Mouse (Mus musculus): ENCODE results near the gene Gm26741.

The Gm26741 gene

DNA sequence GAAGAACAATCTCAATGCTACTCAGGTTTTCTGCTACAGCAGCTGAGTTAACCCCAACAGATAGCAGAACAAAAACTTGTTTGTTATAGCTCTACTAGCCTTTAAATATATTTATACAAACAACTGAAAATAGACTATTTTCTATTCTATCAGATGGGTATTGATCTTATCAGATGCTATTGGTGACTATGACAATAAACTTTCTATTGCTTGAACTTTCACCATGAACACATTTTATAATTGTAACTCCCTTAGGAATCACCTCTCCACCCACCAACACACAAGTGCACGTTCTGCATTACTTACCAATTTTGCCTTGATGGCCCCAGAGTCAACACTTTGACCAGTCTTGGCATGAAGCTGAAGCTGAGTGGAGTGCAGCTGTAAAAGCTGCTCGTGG, at the start of gene Gm26741:
Gene Gm26741, plus strand, starts transcription at position 301 of the 400 bp plus-strand sequence.
- no peak for DNase-seq (ENCODE audit: low read depth, low spot score)

DNA sequence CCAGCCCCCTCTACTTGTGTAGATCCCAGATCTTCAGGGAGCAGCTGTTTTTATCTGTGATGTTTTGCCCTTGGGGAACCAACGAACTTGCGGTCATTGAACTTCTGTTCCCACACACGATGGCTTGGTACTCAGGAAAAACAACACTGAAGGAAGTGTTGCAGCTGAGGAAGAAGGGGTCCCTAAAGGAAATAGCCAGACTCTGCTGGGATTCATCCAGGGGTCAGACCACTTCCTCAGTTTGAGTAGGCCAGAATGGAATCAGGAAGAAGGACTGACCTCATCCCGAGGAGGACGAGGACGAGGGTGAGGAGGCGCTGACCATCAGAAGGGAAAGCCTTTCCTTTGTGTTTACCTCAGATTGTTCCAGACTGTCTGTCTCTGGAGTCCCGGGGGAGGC, 49.4 kb upstream of the Gm26741 start:
- DNase-seq (ENCODE audit: low read depth, low spot score) = no peak

DNA sequence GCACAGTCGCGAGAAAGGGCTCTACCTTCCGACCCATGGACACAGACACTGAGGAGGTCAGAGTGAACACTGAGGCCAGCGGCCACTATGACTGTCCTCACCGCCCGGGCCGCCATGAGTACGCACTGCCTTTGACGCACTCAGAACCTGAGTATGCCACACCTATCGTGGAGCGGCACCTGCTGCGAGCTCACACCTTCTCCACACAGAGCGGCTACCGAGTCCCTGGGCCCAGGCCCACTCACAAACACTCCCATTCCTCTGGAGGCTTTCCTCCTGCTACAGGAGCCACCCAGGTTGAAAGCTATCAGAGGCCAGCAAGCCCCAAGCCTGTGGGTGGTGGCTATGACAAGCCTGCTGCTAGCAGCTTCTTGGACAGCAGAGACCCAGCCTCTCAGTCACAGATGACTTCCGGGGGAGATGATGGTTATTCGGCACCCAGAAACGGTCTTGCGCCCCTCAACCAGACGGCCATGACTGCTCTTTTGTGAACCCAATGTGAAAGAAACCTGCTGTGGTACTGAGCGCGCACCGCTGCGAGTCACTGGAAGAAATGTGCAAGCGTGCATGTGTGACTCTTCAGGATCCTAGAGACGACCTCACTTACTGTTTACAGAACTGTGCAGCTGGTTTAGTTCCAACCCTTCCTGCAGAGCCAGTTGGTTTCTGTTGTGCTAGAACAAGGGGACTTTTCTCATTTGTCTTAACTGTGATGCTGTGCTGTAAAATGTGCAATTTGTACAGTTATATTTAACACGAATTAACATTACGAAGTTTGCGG, 38.9 kb upstream of the Gm26741 start:
- no peak for DNase-seq (ENCODE audit: low read depth, low spot score)

DNA sequence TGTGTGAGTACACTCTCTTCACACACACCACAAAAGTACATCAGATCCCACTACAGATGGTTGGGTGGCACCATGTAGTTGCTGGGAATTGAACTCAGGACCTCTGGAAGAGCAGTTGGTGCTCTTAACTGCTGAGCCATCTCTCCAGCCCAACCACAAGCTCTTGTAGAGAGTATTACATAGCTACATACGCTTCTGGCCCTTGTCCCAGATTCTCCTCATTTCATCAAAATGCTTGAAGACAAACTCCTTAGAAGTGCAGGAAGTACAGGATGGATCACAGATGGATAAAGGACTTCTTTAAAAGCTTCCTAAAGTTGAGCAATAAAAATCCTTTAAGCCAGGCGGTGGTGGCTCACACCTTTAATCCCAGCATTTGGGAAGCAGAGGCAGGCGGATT, 36.6 kb upstream of the Gm26741 start:
- DNase-seq (ENCODE audit: low read depth, low spot score) = peak; percentile 30

DNA sequence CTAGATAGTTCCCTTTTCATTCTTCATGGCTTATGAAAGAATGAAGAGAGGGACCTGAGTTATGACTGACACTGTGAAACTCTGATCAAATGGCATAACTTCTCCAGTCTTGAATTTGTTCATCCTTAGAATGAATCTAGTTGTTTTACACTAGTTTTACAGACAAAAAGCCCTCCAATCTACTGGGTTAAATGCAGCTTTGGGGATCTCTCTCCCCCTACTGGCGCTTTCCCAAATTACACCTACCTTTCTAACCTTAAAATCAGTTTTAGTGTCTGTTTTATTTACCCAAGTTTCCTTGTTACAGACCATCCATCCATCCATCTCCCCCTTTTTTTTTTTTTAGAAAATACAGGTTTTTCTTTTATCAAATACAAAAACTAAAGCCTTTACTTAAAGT, 27.6 kb upstream of the Gm26741 start:
- DNase-seq (ENCODE audit: low read depth, low spot score) = peak; percentile 74

DNA sequence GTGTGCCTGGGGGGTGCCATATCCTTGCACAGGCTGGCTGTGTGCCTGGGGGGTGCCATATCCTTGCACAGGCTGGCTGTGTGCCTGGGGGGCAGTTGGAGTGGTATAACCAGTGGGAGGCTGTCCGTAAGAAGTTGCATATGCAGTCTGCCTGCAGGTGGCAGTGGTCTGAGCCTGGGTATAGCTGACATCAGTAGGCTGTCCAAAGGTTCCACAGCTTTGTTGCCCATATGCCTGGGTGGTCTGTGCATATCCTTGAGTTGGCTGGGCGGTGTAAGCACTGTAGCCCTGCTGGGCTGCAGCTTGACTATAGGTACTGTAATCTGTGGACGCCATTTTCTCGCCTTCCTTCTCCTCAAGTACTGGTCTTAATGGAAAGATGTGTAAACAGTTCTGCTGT, 15.2 kb upstream of the Gm26741 start:
- peak; percentile 14 for DNase-seq (ENCODE audit: low read depth, low spot score)

DNA sequence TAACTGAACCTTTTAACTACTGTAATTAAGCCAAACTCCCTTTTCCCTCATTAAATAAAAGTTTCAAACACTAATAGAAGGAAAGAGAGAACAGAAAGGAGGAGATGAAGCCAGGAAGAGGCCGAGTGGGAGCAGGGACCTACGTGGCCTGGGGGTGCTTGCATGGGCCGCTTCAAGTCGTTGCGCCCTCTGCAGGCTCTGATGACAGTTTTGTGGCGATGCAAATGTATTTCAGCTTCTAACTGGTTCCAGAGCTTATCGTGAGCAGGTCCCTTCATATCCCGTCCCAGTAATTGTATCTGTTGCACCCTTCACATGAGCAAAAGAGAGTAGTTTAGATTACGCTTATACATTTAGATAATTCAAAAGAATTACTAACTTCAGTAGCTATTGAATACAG, 5.4 kb upstream of the Gm26741 start:
- no peak for DNase-seq (ENCODE audit: low read depth, low spot score)

DNA sequence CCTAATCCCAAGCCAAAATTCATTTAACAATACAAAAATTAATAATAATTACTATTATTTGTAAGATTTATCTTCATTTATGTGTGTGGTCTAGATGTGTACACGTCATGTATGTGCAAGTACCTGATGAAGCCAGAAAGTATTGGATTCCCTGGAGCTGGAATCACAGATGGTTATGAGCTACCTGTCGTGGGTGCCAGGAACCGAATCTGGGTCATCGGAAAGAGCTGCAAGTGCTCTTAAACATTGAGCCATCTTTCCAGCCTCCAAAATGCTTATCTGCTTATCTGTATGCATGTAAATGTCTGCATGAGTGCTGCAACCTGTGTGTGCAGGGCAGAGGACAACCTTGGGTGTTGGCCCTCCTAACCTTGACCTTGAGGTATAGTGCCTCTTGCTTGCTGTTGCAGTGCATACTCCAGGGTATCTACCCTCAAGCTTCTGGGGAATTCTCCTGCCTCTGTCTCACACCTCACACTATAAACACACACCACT, 1.7 kb downstream of the Gm26741 start:
- no peak for DNase-seq (ENCODE audit: low read depth, low spot score)

DNA sequence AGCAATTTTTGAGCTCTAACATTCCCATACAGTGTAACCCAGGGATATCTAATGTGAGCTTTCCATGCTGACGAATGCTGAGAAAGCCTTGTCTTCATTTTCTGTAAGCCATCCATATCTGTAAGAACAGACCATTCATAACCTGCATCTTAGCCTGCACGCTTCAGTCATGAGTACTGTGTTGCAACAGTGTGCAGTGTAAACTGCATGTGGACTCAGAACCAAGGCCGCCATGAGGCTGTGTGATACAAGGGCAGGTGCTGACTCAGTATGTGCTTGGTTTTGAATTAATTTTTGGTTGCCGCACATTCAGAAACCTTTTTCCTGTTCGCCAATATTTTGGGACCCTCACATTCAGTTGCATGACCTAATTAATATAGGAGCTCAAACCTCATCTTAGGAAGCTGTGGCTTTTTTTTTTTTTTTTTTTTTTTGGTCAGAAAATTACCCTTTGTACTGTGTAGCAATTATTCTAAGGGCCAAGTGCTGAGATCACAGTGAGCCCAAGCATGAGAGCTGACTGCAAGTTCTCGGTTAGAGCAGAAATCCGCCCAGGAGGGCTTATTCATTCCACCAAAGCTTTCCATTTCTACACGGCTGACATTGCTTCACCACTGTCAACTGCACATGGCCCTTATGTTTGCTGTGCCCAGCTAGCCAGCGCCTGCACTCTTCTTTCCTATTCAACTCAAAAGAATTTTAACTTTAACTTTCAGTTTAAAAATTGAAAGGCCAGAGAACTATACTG, 2.5 kb downstream of the Gm26741 start:
- DNase-seq (ENCODE audit: low read depth, low spot score) = no peak

DNA sequence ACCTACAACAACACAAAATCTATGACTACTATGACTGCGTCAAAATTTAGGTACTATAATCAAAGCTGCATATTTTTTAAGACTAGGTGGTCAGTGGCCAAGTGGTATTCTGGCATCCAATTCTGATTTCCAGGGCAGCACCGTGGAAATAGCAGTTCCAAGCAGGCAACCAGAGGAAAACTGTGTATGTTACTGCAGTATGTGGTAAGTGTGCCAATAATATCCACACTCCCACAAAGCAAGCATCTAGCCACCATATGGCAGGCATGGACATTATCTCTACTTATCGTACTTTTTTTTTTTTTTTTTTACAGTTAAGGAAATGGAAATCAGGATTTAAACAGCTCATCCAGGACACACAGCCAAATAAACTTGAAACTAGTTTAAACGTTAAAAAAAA, 9.8 kb downstream of the Gm26741 start:
- no peak for DNase-seq (ENCODE audit: low read depth, low spot score)

DNA sequence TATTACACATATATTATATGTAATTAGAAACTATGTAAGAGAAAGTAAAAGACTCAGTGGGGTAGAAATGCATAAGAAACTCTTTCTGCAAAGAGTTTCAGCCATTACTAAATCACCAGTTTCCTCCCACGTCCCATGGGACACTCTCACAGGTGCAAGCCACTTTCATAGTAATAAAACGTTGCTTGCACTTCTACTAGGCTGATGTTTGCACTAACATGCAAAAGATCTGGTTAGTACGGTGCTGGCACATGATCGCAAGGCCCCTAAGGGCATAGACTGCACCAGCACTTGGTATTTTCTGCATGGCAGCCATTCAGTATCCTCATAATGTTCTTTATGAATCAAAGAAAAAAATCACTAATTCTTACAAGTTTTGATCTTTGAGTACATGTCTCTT, 15.3 kb downstream of the Gm26741 start:
- no peak for DNase-seq (ENCODE audit: low read depth, low spot score)

DNA sequence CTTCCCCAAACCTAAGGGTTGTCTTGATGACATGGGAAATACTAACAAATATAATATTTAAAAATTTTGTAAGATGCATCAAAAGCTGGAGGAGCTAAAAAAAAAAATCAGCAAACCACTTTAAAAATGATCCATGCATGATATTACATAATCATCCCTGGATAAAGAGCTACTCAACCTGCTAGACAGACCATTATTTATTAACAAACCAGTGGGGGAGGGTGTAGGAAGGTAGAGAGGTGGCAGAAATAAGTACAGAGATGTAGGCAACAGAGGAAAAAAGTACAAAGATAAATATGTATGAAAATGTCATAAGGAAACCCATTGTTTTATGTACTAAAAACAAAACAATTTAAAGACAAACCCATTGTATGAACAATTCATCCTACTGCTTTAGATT, 16.1 kb downstream of the Gm26741 start:
- no peak for DNase-seq (ENCODE audit: low read depth, low spot score)

DNA sequence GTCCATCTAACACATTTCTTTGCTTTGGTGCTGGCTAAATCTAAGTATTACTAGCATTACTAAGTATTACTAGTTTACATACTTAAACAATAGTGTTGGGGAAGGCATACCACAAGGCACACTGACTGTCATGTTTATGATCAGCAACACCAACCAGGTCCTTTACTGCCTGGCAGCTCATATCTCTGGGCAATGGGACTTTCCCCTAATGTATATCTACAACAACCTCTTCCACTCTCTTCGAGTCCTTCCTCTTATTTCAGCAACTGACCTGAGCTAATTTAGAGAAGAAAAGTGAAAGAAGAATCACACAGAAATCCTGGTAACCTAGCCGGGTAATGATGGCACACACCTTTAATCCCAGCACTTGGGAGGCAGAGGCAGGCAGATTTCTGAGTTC, 17.9 kb downstream of the Gm26741 start:
- DNase-seq (ENCODE audit: low read depth, low spot score) = no peak

DNA sequence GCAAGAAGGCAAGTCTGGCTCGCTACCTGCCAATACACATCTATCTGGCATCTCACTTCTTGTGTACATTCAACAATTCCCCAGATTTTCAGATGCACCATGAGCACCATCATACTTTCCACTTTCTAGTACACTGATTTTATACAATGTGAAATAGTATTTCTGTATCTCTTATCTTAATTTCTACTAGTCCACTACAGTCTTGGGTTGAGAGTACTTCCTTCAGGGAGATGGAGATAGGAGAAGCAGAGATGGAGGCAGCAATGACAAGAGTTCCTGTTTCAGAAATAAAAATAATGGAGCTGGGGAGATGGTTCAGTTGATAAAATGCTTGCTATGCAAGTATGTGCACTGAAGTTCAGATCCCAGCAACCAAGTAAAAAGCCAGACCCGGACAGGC, 19.2 kb downstream of the Gm26741 start:
- DNase-seq (ENCODE audit: low read depth, low spot score) = no peak

DNA sequence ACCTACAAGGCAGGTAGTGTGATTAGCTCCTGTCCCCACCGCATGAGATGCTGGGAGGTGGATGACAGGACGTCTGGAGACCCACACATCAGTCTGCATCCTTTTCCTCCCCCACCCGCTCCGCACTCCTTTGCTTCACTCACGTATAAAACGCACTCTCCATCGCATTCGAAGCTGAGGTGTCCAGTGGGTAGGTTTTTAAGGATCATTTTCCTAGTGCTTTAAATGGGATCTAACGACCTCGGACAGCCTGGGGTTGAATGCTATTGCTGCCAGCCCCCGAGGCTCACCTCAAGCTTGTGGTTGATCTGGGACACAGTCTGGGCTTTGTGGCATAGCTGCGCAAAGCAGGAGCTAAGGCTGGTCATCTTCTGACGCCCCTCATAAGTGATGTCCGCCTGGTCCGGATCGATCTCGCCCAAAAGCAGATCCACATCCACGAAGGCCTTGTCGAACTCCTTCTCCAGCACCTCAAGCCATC, 22.8 kb downstream of the Gm26741 start:
- peak; percentile 39 for DNase-seq (ENCODE audit: low read depth, low spot score)

DNA sequence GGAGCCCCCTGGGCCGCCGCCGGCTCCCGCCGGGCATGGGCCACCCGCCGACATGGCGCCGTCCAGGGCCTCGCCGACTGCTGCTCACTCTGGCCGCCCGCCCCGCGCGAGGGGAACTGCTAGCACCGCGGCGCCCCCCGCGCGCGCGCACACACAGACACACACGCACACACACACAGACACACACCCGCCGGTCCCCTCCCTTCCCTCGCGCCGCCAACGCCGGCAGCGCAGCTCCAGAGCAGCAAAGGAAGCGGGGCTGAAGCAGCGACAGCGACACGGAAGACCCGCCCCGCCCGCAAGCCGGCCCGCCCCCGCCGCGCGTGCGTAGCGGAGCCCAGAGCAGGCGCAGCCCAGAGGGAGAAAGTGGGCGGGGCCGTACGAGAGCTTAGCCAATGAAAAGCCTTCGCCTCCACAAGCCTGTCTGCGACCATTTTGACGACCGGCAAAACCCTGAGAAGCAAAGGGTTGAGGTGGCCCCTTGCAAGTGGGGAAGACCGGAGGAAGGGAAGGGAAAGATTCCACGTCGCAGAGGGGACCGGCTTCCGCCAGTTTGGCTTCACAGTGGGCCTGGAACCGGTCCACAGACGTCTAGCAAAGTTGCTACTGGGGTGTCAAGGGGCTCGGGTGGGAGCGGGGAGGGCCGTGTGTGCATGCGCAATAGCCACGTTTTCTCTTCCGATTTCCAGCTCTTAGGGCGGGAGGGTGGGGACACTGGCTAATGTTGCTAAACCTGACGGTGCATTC, 23.5 kb downstream of the Gm26741 start, which contains the start of gene Gopc:
Gene Gopc, minus strand, starts transcription at position 280 of the 747 bp plus-strand sequence.
- DNase-seq (ENCODE audit: low read depth, low spot score) = peak; percentile 98

DNA sequence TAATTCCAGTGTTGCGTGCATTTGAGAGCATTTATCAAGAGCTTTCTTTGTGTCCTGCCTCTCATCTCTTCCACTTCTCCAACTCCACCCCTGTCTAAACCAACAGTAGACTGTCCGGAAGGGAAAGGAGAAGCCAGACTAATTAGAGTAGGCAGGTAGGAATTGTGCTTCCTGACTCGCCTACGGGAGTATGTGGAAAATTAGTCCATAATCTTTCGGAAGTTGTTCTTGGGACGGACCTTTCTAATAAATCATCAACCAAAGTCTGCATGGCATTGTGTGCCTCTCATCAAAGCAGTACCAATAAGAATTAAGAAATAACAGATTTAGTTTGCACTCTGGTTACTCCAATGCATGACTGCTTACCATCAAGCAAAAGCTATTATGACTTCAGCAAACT, 24.5 kb downstream of the Gm26741 start:
- DNase-seq (ENCODE audit: low read depth, low spot score) = no peak

DNA sequence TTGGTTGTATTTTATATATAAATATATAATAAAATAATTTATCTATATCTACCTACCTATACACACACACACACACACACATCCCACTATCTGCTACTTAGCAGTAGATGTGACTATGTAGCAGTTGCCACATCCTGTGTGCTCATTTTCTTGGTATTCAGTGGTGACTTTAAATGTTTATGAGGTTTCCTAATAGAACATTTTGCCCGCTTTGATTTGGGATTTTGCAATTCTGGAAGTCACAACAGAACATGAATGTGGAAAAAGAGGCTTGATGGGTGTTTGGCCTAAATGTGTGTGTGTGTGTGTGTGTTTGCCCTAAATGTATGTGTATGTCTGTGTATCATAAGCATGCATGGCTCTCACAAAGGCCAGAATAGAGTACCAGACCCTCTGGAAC, 25.0 kb downstream of the Gm26741 start:
- DNase-seq (ENCODE audit: low read depth, low spot score) = peak; percentile 54

DNA sequence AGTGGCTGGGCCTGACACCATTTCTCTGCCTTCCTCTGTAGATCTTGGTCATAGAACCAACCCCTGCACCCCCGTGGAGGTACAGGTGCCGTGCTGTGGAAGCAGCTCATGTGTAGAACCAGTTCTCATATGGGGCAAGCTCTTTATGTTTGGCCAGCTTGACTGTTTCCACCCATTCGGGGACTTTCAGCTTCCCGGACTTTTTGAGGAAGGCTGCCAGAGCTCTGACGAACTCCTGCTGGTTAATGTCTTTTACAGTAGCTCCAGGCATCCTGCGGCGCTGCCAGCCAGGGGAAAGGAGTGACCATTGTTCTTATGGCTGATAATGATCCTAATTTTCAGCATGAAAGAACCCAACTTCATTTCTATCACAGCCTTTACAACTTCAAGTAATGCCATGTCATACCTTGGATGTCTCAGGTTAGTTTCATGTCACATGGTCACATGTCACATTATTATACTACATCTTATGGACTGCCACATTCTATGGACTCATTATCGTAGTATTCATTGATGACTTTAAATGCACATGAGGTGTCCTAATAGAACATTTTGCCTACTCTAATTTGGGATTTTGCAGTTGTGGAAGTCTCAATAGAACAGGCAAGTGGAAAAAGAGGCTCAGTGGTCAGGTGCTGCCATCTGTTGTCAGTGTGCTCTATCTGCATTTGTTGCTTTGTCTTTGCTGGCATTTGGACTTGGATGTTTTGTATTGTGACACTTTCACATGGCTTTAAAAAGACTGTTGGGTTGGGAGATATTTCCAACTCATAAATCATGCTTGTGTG, 26.4 kb downstream of the Gm26741 start:
- DNase-seq (ENCODE audit: low read depth, low spot score) = peak; percentile 75

DNA sequence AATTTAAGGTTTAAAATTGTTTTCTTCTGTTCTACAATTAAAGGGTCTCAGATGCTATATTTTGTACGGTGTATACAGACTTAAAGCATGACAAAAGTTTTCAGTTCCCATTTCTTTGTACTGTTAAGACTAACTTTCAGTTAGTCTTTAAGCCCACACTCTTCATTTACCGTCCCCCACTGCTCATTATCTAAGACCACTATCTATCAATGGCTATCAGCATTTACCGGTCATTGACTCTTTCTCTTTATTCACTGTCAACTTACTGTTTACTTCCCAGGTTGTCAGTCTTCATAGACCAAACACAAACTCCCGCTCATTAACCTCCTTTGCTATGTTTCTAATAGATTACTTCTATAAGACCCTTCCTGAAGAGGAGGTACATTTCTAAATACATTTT, 28.6 kb downstream of the Gm26741 start:
- DNase-seq (ENCODE audit: low read depth, low spot score) = no peak

DNA sequence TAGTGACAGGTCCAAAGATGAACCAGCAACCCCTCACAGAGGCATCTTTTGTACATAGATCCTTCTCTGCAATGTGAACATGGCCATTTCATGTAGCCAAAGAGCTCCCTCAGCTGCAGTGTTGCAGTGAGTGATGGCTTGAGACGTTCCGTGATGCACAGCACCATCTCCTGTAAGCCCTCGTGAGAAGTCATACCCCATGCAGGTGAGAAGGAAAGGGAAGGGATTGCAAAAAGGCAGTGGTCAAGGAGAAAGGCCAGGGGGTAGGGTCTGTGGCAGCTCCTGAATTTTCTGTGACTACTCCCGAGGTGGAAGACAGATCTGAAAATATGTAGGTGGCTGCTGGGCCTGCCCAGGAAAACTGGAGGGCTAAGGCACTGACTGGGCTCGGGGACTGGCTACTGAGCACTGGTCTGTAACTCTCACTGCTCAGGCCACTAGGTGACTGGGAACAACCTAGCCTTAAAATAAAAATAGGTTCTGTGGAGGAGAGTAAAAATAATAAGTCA, 30.4 kb downstream of the Gm26741 start, which contains the start of gene Nepn:
Gene Nepn, plus strand, starts transcription at position 51 of the 509 bp plus-strand sequence.
- no peak for DNase-seq (ENCODE audit: low read depth, low spot score)
